In genomic region chr4:132345135-132345842, GRCm38 (mm10) we compare ENCODE assay signal across 8 mouse cellular contexts. TPM values are rescaled to one million over a fixed set of nuclear protein-coding genes. Genes with fewer than 3 reads are reported as not detected.
A peak's percentile ranks its signal among the peaks of the same experiment; 100 is the strongest.
DNase-seq lines count a peak whose midpoint lies in the region; ATAC-seq and TF ChIP-seq lines count a peak whose summit lies in the region.

No protein-coding gene starts in this region.

- H3K4me1 ChIP-seq in erythroblast, embryonic 14.5 days (ENCODE audit: control insufficient read depth), result peaks cover 57% of the 10 kb centered on the region
- peaks cover 24% of the 10 kb centered on the region for H3K4me1 ChIP-seq in heart, embryonic 12.5 days (replicated peaks)
- peaks cover 25% of the 10 kb centered on the region for H3K4me1 ChIP-seq in kidney, embryonic 16.5 days (ENCODE audit: insufficient read depth, low read length)
- H3K4me1 ChIP-seq in liver, adult 2 months (ENCODE audit: control insufficient read depth, insufficient read depth, low read length), result 0 out of 2 replicates have a peak, but pooled peaks cover 1% of the 10 kb centered on the region

- no peaks in the 10 kb centered on the region for H3K9me3 ChIP-seq in erythroblast, embryonic 14.5 days (ENCODE audit: control insufficient read depth, low read length)
- H3K9me3 ChIP-seq in heart, embryonic 12.5 days (replicated peaks), result no peaks in the 10 kb centered on the region
- no peaks in the 10 kb centered on the region for H3K9me3 ChIP-seq in kidney, embryonic 16.5 days (ENCODE audit: low read length)

- peak; percentile 89 for DNase-seq in CD4-positive helper T cell, adult 2 months (ENCODE audit: low read depth, low spot score)
- peak; percentile 51 for DNase-seq in brain, embryonic 18.5 days (ENCODE audit: low read depth, low spot score)
- DNase-seq in liver, adult 2 months (ENCODE audit: extremely low read depth, low read depth, low spot score), result peak; percentile 61
- DNase-seq in spleen, postnatal 36 days (ENCODE audit: low spot score in 2 of 2), result peak; percentile 90 to 91

- H3K36me3 ChIP-seq in erythroblast, embryonic 14.5 days (ENCODE audit: control insufficient read depth), result peaks cover 54% of the 10 kb centered on the region
- peaks cover 3% of the 10 kb centered on the region; the same call in 1 of the 2 replicates for H3K36me3 ChIP-seq in heart, embryonic 12.5 days
- H3K36me3 ChIP-seq in kidney, embryonic 16.5 days (ENCODE audit: insufficient read depth, low read length), result no peaks in the 10 kb centered on the region
- peaks cover 1% of the 10 kb centered on the region; the same call in 1 of the 2 replicates for H3K36me3 ChIP-seq in liver, adult 2 months (ENCODE audit: control insufficient read depth, insufficient read depth, low read length)

- under 1% methylated on average over 83 of the region's 83 CpGs for WGBS in heart, embryonic 12.5 days
- WGBS in kidney, embryonic 16.5 days, result under 1% methylated on average over 83 of the region's 83 CpGs
- under 1% methylated on average over 83 of the region's 83 CpGs for WGBS in liver, adult 2 months

- ATAC-seq in heart, embryonic 12.5 days (ENCODE audit: insufficient number of reproducible peaks, low FRiP score), result peak; percentile 90
- ATAC-seq in kidney, embryonic 16.5 days (ENCODE audit: low FRiP score, low TSS enrichment), result peak; percentile 92
- peak; percentile 70 for ATAC-seq in monocyte, adult 5-6 weeks (replicated peaks; ENCODE audit: insufficient number of reproducible peaks, low FRiP score, low TSS enrichment, poor library complexity, severe bottlenecking)

- TF ChIP-seq CTCF in liver, adult 2 months (IDR thresholded peaks at IDR 0.05; ENCODE audit: low read depth, low read length), result peak; percentile 88

- 0 out of 2 replicates have a peak, but pooled peaks have one; percentile 26 for TF ChIP-seq POLR2A in liver, adult 2 months (IDR thresholded peaks at IDR 0.05; ENCODE audit: extremely low read depth, insufficient read depth, low read length)

- H3K27ac ChIP-seq in heart, embryonic 12.5 days (ENCODE audit: poor library complexity, severe bottlenecking), result peak overlapping the region; percentile 50
- peak overlapping the region; percentile 49; the same call in 1 of the 2 replicates for H3K27ac ChIP-seq in kidney, embryonic 16.5 days (ENCODE audit: low read length)
- H3K27ac ChIP-seq in liver, adult 2 months (replicated peaks; ENCODE audit: insufficient read depth, low read depth, low read length), result peak overlapping the region; percentile 82

- peaks cover 21% of the 10 kb centered on the region for H3K79me2 ChIP-seq in liver, adult 2 months (ENCODE audit: control insufficient read depth, insufficient read depth, low read length)

- peak overlapping the region; percentile 99 for H3K4me2 ChIP-seq in heart, embryonic 12.5 days
- peak overlapping the region; percentile 97 for H3K4me2 ChIP-seq in kidney, embryonic 16.5 days (replicated peaks; ENCODE audit: low read depth, low read length)

- H3K9ac ChIP-seq in heart, embryonic 12.5 days, result peak overlapping the region; percentile 86
- H3K9ac ChIP-seq in kidney, embryonic 16.5 days (replicated peaks; ENCODE audit: low read length), result peak overlapping the region; percentile 80
- peak overlapping the region; percentile 95 for H3K9ac ChIP-seq in liver, adult 2 months (ENCODE audit: low read depth, low read length)

- H3K4me3 ChIP-seq in erythroblast, embryonic 14.5 days (replicated peaks), result peak overlapping the region; percentile 85
- H3K4me3 ChIP-seq in heart, embryonic 12.5 days, result peak overlapping the region; percentile 82
- peak overlapping the region; percentile 83 for H3K4me3 ChIP-seq in kidney, embryonic 16.5 days (ENCODE audit: low read length)
- peak overlapping the region; percentile 94 for H3K4me3 ChIP-seq in liver, adult 2 months (ENCODE audit: insufficient read depth, low read depth, low read length)

- no peaks in the 10 kb centered on the region for H3K27me3 ChIP-seq in erythroblast, embryonic 14.5 days (ENCODE audit: control insufficient read depth)
- no peaks in the 10 kb centered on the region for H3K27me3 ChIP-seq in heart, embryonic 12.5 days (replicated peaks)
- no peaks in the 10 kb centered on the region for H3K27me3 ChIP-seq in kidney, embryonic 16.5 days (ENCODE audit: insufficient read depth, low read length)
- H3K27me3 ChIP-seq in liver, adult 2 months (ENCODE audit: control insufficient read depth, insufficient read depth, low read length), result no peaks in the 10 kb centered on the region

RNA-seq across cellular contexts. Expression of gene Rcc1, which starts 8.1 kb away (rescaled TPM):
- 4.3 and 4.4 TPM in 2 replicates for polyA plus RNA-seq in erythroblast, embryonic 14.5 days (2012)
- 39.2 and 47.1 TPM in 2 replicates for polyA plus RNA-seq in heart, embryonic 12.5 days (2016; fragmentation: Nextera tagmentation; extraction: Ambion mirVana)
- polyA plus RNA-seq in kidney, embryonic 16.5 days (2015; fragmentation: Nextera tagmentation; extraction: Ambion mirVana), result 89.6 and 92.7 TPM in 2 replicates
- 3.0 and 4.2 TPM in 2 replicates for total RNA-seq in liver, adult 2 months (2014; rRNA removed)
- polyA plus RNA-seq in liver, adult 2 months (2012; rRNA removed), result 2.8 and 4.0 TPM in 2 replicates
- 2.9 to 7.7 TPM (median 6.1 TPM) in 3 replicates for total RNA-seq in monocyte, adult 5-6 weeks (2017)

RNA-seq across cellular contexts. Expression of gene Trnau1ap, which starts 16.0 kb away (rescaled TPM):
- polyA plus RNA-seq in erythroblast, embryonic 14.5 days (2012), result 1.7 and 2.4 TPM in 2 replicates
- polyA plus RNA-seq in heart, embryonic 12.5 days (2016; fragmentation: Nextera tagmentation; extraction: Ambion mirVana), result 64.8 and 68.5 TPM in 2 replicates
- polyA plus RNA-seq in kidney, embryonic 16.5 days (2015; fragmentation: Nextera tagmentation; extraction: Ambion mirVana), result 75.8 and 77.0 TPM in 2 replicates
- 28.3 and 29.5 TPM in 2 replicates for total RNA-seq in liver, adult 2 months (2014; rRNA removed)
- 11.2 and 12.2 TPM in 2 replicates for polyA plus RNA-seq in liver, adult 2 months (2012; rRNA removed)
- total RNA-seq in monocyte, adult 5-6 weeks (2017), result 42.3 to 56.8 TPM (median 49.3 TPM) in 3 replicates

RNA-seq across cellular contexts. Expression of gene Rab42, which starts 42.1 kb away (rescaled TPM):
- 0.05 TPM in 1 of 2 replicates, not detected in the other for polyA plus RNA-seq in erythroblast, embryonic 14.5 days (2012)
- polyA plus RNA-seq in heart, embryonic 12.5 days (2016; fragmentation: Nextera tagmentation; extraction: Ambion mirVana), result 1.1 TPM in 2 replicates
- 3.9 and 4.1 TPM in 2 replicates for polyA plus RNA-seq in kidney, embryonic 16.5 days (2015; fragmentation: Nextera tagmentation; extraction: Ambion mirVana)
- total RNA-seq in liver, adult 2 months (2014; rRNA removed), result 0.40 TPM in 1 of 2 replicates, not detected in the other
- not detected in 2 replicates for polyA plus RNA-seq in liver, adult 2 months (2012; rRNA removed)
- total RNA-seq in monocyte, adult 5-6 weeks (2017), result not detected in 3 replicates

Comparison
In these comparisons a context has a peak if more than half of its experiments do, and no peak if none do; other contexts are left out.
1. Peak in every context shown above with its lines: DNase-seq, ATAC-seq, H3K4me3 ChIP-seq and H3K27ac ChIP-seq.